Mouse (Mus musculus) forebrain, embryonic 15.5 days (tissue): ENCODE data around the gene Bmp8a. TPM values are rescaled to one million over a fixed set of nuclear protein-coding genes. Genes with fewer than 3 reads are reported as not detected.
"Not testable (repeated sequence)": the region's sequence is repeated elsewhere in the genome, so short reads cannot be mapped to it uniquely, and the experiment has no call there.

ENCODE experiments used
- ATAC-seq: fragments of 200-750 bp; cut with Nextera tagmentation; replicated peaks from 2 replicates; pipeline ENCODE4 v1.8.0; 2017; ENCODE audit warnings: mild to moderate bottlenecking, moderate TSS enrichment, moderate library complexity
- H3K27ac ChIP-seq: fragments of 300-500 bp; sonication (generic); replicated peaks from 2 replicates; pipeline ENCODE4 v1.5.1; 2015; ENCODE audit warnings: mild to moderate bottlenecking, inconsistent platforms
- H3K27me3 ChIP-seq: fragments of 300-500 bp; sonication (generic); 2 replicates; pipeline ENCODE4 v1.6.1; 2015; ENCODE audit warnings: inconsistent platforms
- H3K36me3 ChIP-seq: fragments of 300-500 bp; sonication (generic); 2 replicates; pipeline ENCODE4 v1.6.1; 2015; ENCODE audit warnings: mild to moderate bottlenecking, inconsistent platforms
- H3K4me1 ChIP-seq: fragments of 300-500 bp; sonication (generic); 2 replicates; pipeline ENCODE4 v1.6.1; 2015; ENCODE audit warnings: inconsistent platforms
- H3K4me2 ChIP-seq: fragments of 300-500 bp; sonication (generic); replicated peaks from 2 replicates; pipeline ENCODE4 v1.6.1; 2015; ENCODE audit warnings: mild to moderate bottlenecking, inconsistent platforms
- H3K4me3 ChIP-seq: fragments of 300-500 bp; sonication (generic); 2 replicates; pipeline ENCODE4 v1.5.1; 2015; ENCODE audit warnings: mild to moderate bottlenecking, inconsistent platforms
- H3K9ac ChIP-seq: fragments of 300-500 bp; sonication (generic); replicated peaks from 2 replicates; pipeline ENCODE4 v1.6.1; 2015; ENCODE audit warnings: mild to moderate bottlenecking, inconsistent platforms
- H3K9me3 ChIP-seq: fragments of 300-500 bp; sonication (generic); 2 replicates; pipeline ENCODE4 v1.6.1; 2016; ENCODE audit warnings: inconsistent platforms
- WGBS: fragments of 180-500 bp; shearing (Covaris S2); methylation state at CpG from one replicate; pipeline ENCODE4 v1.1.7; 2015; ENCODE audit warnings: mixed read lengths; 5-methylcytosine and 5-hydroxymethylcytosine counted together
- polyA plus RNA-seq: library from polyadenylated mRNA; unstranded; fragments of >200 nt; fragmentation: Nextera tagmentation; extraction: Ambion mirVana; gene quantifications from 2 replicates; pipeline ENCODE4 v1.2.1, GENCODE M21; 2015

Bmp8a gene
- polyA plus RNA-seq, 1 experiment from 2014 or later = 0.13 TPM

DNA sequence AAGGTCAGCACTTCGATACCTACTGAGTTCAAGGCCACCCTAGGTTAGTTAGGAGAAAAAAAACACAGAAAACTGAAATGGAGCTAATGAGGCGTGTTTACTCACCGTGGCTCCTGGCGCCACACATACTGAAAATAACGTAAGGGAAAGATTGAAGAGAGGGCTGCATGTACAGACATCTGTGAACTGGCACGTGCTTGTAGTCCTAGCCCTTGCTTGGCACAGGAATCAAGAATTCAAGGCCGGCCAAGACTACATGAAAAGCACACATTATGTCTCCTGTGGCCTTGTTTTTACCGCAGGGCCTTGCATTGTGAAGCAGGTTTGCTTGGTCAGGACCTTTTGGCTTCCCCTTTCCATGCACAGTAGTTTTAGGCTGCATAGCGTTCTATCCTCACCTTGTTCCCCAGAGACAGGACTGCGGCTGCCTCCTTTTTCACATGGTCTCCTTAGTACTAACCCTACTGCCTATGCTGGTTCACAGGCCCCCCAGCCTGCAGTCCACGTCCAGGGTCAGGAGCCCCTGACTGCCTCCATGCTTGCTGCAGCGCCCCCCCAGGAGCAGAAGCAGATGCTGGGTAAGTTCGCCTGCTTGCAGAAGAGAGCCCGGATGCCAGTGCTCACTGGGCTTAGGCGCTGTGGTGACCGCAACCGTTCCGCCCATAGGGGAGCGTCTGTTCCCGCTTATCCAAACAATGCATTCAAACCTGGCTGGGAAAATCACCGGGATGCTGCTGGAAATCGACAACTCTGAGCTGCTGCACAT, 45.7 kb downstream of the Bmp8a start:
- Histone ChIP-seq H3K9me3 (no peaks in the 10 kb centered on the region), H3K4me3 (no peak overlapping the region), H3K4me2 (no peak overlapping the region), H3K36me3 (peaks cover 76% of the 10 kb centered on the region), H3K9ac (no peak overlapping the region), H3K4me1 (no peaks in the 10 kb centered on the region), H3K27me3 (no peaks in the 10 kb centered on the region), H3K27ac (no peak overlapping the region)
- no peak for ATAC-seq
- 90% methylated on average over 22 of the region's 22 CpGs for whole genome bisulfite sequencing

- WGBS = 86% methylated on average over 5 of the region's 5 CpGs
Measured at GRCm38 (mm10) chr4:123296148-123296534, 46.9 kb downstream of the Bmp8a start.

DNA sequence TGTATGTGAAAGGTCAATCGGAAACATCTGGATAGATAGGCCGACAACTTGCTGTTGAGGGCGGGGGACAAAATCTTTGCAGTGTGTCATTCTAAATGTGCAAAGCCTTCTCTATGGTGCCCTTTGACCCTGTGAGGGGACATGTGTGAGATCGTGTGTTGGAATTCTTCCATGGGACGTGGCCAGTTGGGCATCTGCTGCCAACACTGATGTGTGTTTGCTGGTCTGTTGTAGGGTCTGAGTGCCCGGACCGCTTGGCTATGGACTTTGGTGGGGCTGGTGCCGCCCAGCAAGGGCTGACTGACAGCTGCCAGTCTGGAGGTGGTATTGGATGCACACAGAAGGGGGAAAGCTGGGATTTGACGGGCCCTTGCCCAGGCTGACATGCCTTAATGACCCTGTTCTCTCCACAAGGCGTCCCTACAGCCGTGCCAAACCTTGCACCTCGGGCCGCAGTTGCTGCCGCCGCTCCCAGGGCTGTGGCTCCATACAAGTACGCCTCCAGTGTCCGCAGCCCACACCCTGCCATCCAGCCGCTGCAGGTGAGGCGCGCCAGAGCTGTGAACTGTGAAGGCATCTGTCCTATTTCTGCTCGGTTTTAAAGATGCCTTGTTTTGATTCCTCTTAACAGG, 47.4 kb downstream of the Bmp8a start:
- H3K4me2 ChIP-seq = no peak overlapping the region
- 91% methylated on average over 21 of the region's 21 CpGs for WGBS
- no peaks in the 10 kb centered on the region for H3K27me3 ChIP-seq
- no peak overlapping the region for H3K9ac ChIP-seq
- H3K4me1 ChIP-seq = no peaks in the 10 kb centered on the region
- H3K27ac ChIP-seq = no peak overlapping the region
- H3K36me3 ChIP-seq = peaks cover 82% of the 10 kb centered on the region
- no peak overlapping the region for H3K4me3 ChIP-seq
- no peak for ATAC-seq
- no peaks in the 10 kb centered on the region for H3K9me3 ChIP-seq

More at GRCm38 (mm10) chr4:123296148-123296534, 46.9 kb downstream of the Bmp8a start:
- no peaks in the 10 kb centered on the region for H3K9me3 ChIP-seq
- no peak overlapping the region for H3K4me3 ChIP-seq
- no peaks in the 10 kb centered on the region for H3K27me3 ChIP-seq
- no peak for ATAC-seq
- no peak overlapping the region for H3K4me2 ChIP-seq
- H3K27ac ChIP-seq = no peak overlapping the region
- peaks cover 80% of the 10 kb centered on the region for H3K36me3 ChIP-seq
- H3K4me1 ChIP-seq = no peaks in the 10 kb centered on the region
- H3K9ac ChIP-seq = no peak overlapping the region

GRCm38 (mm10) chr4:123295026-123295425, 48.0 kb downstream of the Bmp8a start:
- not testable (repeated sequence) for H3K4me3 ChIP-seq, H3K9me3 ChIP-seq, ATAC-seq, H3K4me2 ChIP-seq, H3K27ac ChIP-seq, H3K4me1 ChIP-seq, H3K9ac ChIP-seq, H3K27me3 ChIP-seq
- peaks cover 80% of the 10 kb centered on the region for H3K36me3 ChIP-seq
- WGBS = 93% methylated on average over 15 of the region's 15 CpGs

DNA sequence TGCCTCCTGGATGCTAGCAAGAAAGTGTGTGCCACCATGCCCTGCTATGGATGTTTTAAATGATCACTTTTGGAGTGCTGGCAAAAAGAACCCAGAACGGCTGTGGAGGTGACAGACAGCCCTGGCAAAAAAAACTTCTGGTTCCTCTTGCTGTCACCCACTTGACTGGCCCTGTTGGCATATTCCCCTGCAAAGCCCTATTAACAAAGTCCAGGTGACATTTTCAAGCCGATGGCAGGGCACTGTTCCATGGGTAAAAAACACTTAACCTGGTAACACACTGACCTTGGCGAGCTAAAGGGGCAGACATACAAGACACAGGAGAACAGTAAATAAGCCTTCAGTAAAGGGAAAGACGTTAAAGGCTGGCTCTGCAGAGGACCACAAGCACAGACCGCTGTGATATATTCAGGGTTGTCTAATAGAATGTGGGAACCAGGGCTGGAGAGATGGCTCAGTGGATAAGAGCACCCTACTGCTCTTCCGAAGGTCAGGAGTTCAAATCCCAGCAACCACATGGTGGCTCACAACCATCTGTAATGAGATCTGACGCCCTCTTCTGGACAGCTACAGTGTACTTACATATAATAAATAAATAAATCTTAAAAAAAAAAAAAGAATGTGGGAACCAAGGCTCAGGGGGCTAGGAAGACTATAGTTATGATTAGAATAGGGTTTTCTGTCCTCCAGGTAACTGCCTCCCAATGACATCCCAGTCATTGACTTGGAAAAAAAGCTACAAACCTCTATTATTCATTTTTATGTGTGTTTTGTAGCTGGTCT, 49.2 kb downstream of the Bmp8a start:
- no peak overlapping the region for H3K27ac ChIP-seq
- ATAC-seq = no peak
- 84% methylated on average over 7 of the region's 7 CpGs for WGBS
- H3K27me3 ChIP-seq = no peaks in the 10 kb centered on the region
- peaks cover 83% of the 10 kb centered on the region for H3K36me3 ChIP-seq
- H3K9ac ChIP-seq = no peak overlapping the region
- no peaks in the 10 kb centered on the region for H3K9me3 ChIP-seq
- no peak overlapping the region for H3K4me3 ChIP-seq
- no peaks in the 10 kb centered on the region for H3K4me1 ChIP-seq
- H3K4me2 ChIP-seq = no peak overlapping the region

DNA sequence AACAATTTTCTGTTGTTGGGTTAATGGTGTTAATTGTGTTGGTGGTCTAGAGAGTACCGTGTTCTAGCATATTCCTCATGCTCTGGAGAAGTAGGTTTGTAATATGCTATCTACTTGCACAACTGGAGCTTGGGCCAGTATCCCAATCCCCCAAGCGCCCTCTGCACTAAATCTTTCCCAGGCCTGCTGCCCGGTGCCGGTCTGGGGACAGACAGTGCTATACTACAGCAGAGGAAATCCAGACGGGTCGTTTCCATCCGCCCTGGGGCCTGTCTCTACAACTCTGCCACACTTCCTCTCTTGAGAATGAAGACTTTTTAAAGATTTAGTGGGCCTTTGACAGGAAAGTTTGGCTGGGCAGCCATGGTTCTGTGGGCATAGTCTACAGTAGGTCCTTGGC, 50.1 kb downstream of the Bmp8a start:
- no peak for ATAC-seq

GRCm38 (mm10) chr4:123292390-123292789, 50.7 kb downstream of the Bmp8a start:
- Histone ChIP-seq H3K4me3 (no peak overlapping the region), H3K4me2 (no peak overlapping the region), H3K27me3 (no peaks in the 10 kb centered on the region), H3K27ac (no peak overlapping the region), H3K4me1 (no peaks in the 10 kb centered on the region), H3K36me3 (peaks cover 84% of the 10 kb centered on the region), H3K9me3 (no peaks in the 10 kb centered on the region), H3K9ac (no peak overlapping the region)
- 87% methylated on average over 3 of the region's 3 CpGs for WGBS
- no peak for ATAC-seq

More for the DNA sequence above, 50.1 kb downstream of the Bmp8a start:
- Histone ChIP-seq H3K4me1 (no peaks in the 10 kb centered on the region), H3K27ac (no peak overlapping the region), H3K36me3 (peaks cover 84% of the 10 kb centered on the region), H3K4me2 (no peak overlapping the region), H3K9me3 (no peaks in the 10 kb centered on the region), H3K9ac (no peak overlapping the region), H3K27me3 (no peaks in the 10 kb centered on the region), H3K4me3 (no peak overlapping the region)
- WGBS = 94% methylated on average over 7 of the region's 7 CpGs

- Histone ChIP-seq H3K4me3 (no peak overlapping the region), H3K4me2 (no peak overlapping the region), H3K36me3 (peaks cover 61% of the 10 kb centered on the region), H3K9me3 (no peaks in the 10 kb centered on the region), H3K27me3 (no peaks in the 10 kb centered on the region), H3K9ac (no peak overlapping the region), H3K4me1 (peaks cover 21% of the 10 kb centered on the region), H3K27ac (no peak overlapping the region)
- ATAC-seq = no peak
- WGBS = 91% methylated on average over 12 of the region's 12 CpGs
Measured at GRCm38 (mm10) chr4:123289038-123289437, 54.0 kb downstream of the Bmp8a start.

DNA sequence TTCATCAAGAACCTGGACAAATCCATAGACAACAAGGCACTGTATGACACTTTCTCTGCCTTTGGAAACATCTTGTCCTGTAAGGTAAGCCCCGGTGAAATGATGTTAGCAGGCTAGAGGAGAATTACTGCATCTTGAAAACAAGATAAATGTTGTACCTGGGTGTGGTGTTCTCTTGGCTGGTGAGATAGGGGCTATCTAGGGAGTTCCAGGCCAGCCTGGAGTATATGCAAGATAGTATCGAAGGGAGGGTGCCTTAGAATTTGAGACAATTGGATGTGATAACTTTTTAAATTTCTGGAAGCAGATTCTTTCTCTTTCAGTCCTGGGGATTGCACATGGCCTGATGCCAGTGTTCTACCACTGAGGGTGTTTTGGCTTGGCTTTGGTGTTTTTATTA, 56.3 kb downstream of the Bmp8a start:
- no peak overlapping the region for H3K4me3 ChIP-seq
- peaks cover 39% of the 10 kb centered on the region for H3K36me3 ChIP-seq
- no peak overlapping the region for H3K27ac ChIP-seq
- H3K9ac ChIP-seq = no peak overlapping the region
- peaks cover 26% of the 10 kb centered on the region for H3K4me1 ChIP-seq
- no peaks in the 10 kb centered on the region for H3K9me3 ChIP-seq
- no peaks in the 10 kb centered on the region for H3K27me3 ChIP-seq
- no peak overlapping the region for H3K4me2 ChIP-seq
- 93% methylated on average over 2 of the region's 2 CpGs for WGBS
- no peak for ATAC-seq

- H3K9ac ChIP-seq = no peak overlapping the region
- no peak for ATAC-seq
- H3K4me1 ChIP-seq = peaks cover 26% of the 10 kb centered on the region
- 86% methylated on average over 6 of the region's 6 CpGs for WGBS
- H3K4me3 ChIP-seq = peak overlapping the region; percentile 82
- no peaks in the 10 kb centered on the region for H3K27me3 ChIP-seq
- H3K4me2 ChIP-seq = peak overlapping the region; percentile 77
- peaks cover 25% of the 10 kb centered on the region for H3K36me3 ChIP-seq
- no peak overlapping the region for H3K27ac ChIP-seq
- no peaks in the 10 kb centered on the region for H3K9me3 ChIP-seq
Measured at GRCm38 (mm10) chr4:123284731-123285624, 58.1 kb downstream of the Bmp8a start.

- ATAC-seq, H3K27ac ChIP-seq, H3K27me3 ChIP-seq, H3K9me3 ChIP-seq: not testable (repeated sequence)
- Histone ChIP-seq H3K4me3 (peak overlapping the region; percentile 82), H3K36me3 (peaks cover 14% of the 10 kb centered on the region), H3K4me1 (peaks cover 26% of the 10 kb centered on the region), H3K4me2 (peak overlapping the region; percentile 77), H3K9ac (peak overlapping the region; percentile 75)
- WGBS = under 1% methylated on average over 15 of the region's 15 CpGs
Measured at GRCm38 (mm10) chr4:123283675-123284064, 59.4 kb downstream of the Bmp8a start.
